Mouse (Mus musculus) liver, embryonic 15.5 days (tissue): Measurements from ENCODE around the gene Smarcc1. TPM values are rescaled to one million over a fixed set of nuclear protein-coding genes. Genes with fewer than 3 reads are reported as not detected.
"Not testable (repeated sequence)": the region's sequence is repeated elsewhere in the genome, so short reads cannot be mapped to it uniquely, and the experiment has no call there.

Experiments
- ATAC-seq: fragments of 200-750 bp; cut with Nextera tagmentation; 2 replicates; pipeline ENCODE4 v1.8.0; 2017; ENCODE audit warnings: moderate number of reproducible peaks, mild to moderate bottlenecking, moderate library complexity; ENCODE audit not compliant: insufficient read depth
- H3K27ac ChIP-seq: fragments of 300-500 bp; sonication (generic); replicated peaks from 2 replicates; pipeline ENCODE4 v1.5.1; 2015; ENCODE audit warnings: mild to moderate bottlenecking, inconsistent platforms
- H3K27me3 ChIP-seq: fragments of 300-500 bp; sonication (generic); 2 replicates; pipeline ENCODE4 v1.6.1; 2015; ENCODE audit warnings: mild to moderate bottlenecking, inconsistent platforms
- H3K36me3 ChIP-seq: fragments of 300-500 bp; sonication (generic); replicated peaks from 2 replicates; pipeline ENCODE4 v1.6.1; 2015; ENCODE audit warnings: moderate library complexity, mild to moderate bottlenecking, inconsistent platforms
- H3K4me1 ChIP-seq: fragments of 300-500 bp; sonication (generic); replicated peaks from 2 replicates; pipeline ENCODE4 v1.6.1; 2015; ENCODE audit warnings: inconsistent platforms
- H3K4me2 ChIP-seq: fragments of 300-500 bp; sonication (generic); 2 replicates; pipeline ENCODE4 v1.6.1; 2015; ENCODE audit warnings: moderate library complexity, mild to moderate bottlenecking, inconsistent platforms
- H3K4me3 ChIP-seq: fragments of 300-500 bp; sonication (generic); replicated peaks from 2 replicates; pipeline ENCODE4 v1.5.1; 2015; ENCODE audit warnings: mild to moderate bottlenecking, inconsistent platforms
- H3K9ac ChIP-seq: fragments of 300-500 bp; sonication (generic); 2 replicates; pipeline ENCODE4 v1.6.1; 2015; ENCODE audit warnings: moderate library complexity, mild to moderate bottlenecking, inconsistent platforms
- H3K9me3 ChIP-seq: fragments of 300-500 bp; sonication (generic); replicated peaks from 2 replicates; pipeline ENCODE4 v1.6.1; 2016; ENCODE audit warnings: inconsistent platforms
- WGBS: fragments of 180-500 bp; shearing (Covaris S2); methylation state at CpG from one replicate; pipeline ENCODE4 v1.1.7; 2015; ENCODE audit warnings: mixed read lengths; ENCODE audit not compliant: insufficient replicate concordance; 5-methylcytosine and 5-hydroxymethylcytosine counted together
- polyA plus RNA-seq: library from polyadenylated mRNA; unstranded; fragments of >200 nt; fragmentation: Nextera tagmentation; extraction: Ambion mirVana; gene quantifications from 2 replicates; pipeline ENCODE4 v1.2.1, GENCODE M21; 2015

Gene Smarcc1
- polyA plus RNA-seq, 1 experiment from 2014 or later = 30.9 TPM

- Histone ChIP-seq H3K4me3 (no peak overlapping the region), H3K27ac (no peak overlapping the region), H3K9me3 (no peaks in the 10 kb centered on the region), H3K27me3 (no peaks in the 10 kb centered on the region), H3K36me3 (peaks cover 51% of the 10 kb centered on the region), H3K9ac (no peak overlapping the region), H3K4me2 (no peak overlapping the region), H3K4me1 (peaks cover 12% of the 10 kb centered on the region)
- 76% methylated on average over 3 of the region's 3 CpGs for WGBS
- no peak for ATAC-seq
Observed at GRCm38 (mm10) chr9:110097791-110098190, 19.7 kb upstream of the Smarcc1 start.

- peaks cover 12% of the 10 kb centered on the region for H3K4me1 ChIP-seq
- ATAC-seq = peak; percentile 91
- peak overlapping the region; percentile 77 for H3K4me2 ChIP-seq
- H3K9me3 ChIP-seq = no peaks in the 10 kb centered on the region
- 3% methylated on average over 41 of the region's 41 CpGs for WGBS
- peaks cover 31% of the 10 kb centered on the region for H3K36me3 ChIP-seq
- peak overlapping the region; percentile 91 for H3K4me3 ChIP-seq
- H3K9ac ChIP-seq = peak overlapping the region; percentile 81
- H3K27me3 ChIP-seq = no peaks in the 10 kb centered on the region
- 0 out of 2 replicates have a peak overlapping the region, but pooled peaks have one; percentile 30 for H3K27ac ChIP-seq
Observed at GRCm38 (mm10) chr9:110100627-110101600, 16.6 kb upstream of the Smarcc1 start.

GRCm38 (mm10) chr9:110116353-110116976 is 1.0 kb upstream of the Smarcc1 start:
- Histone ChIP-seq H3K36me3 (peaks cover 16% of the 10 kb centered on the region), H3K9me3 (no peaks in the 10 kb centered on the region), H3K4me3 (peak overlapping the region; percentile 98), H3K4me2 (peak overlapping the region; percentile 87), H3K9ac (peak overlapping the region; percentile 93), H3K4me1 (peaks cover 23% of the 10 kb centered on the region), H3K27me3 (no peaks in the 10 kb centered on the region), H3K27ac (peak overlapping the region; percentile 96)
- ATAC-seq = no peak
- WGBS = 12% methylated on average over 10 of the region's 10 CpGs

- H3K4me2 ChIP-seq = peak within 1 kb of the TSS; percentile 87
- 0% methylated on average over 17 of the region's 17 CpGs for WGBS
- no peaks in the 10 kb centered on the region for H3K9me3 ChIP-seq
- ATAC-seq = no peak
- H3K4me1 ChIP-seq = peaks cover 23% of the 10 kb centered on the region
- H3K4me3 ChIP-seq = peak within 1 kb of the TSS; percentile 98
- H3K27me3 ChIP-seq = no peaks in the 10 kb centered on the region
- H3K9ac ChIP-seq = peak within 1 kb of the TSS; percentile 93
- peaks cover 7% of the 10 kb centered on the region; the same call in 1 of the 2 replicates for H3K36me3 ChIP-seq
- peak within 1 kb of the TSS; percentile 96 for H3K27ac ChIP-seq
Observed at GRCm38 (mm10) chr9:110117779-110118139, 251 bp downstream of the Smarcc1 start, which contains the start of gene Dhx30. Gene Dhx30, minus strand, starts transcription at chr9:110117830.

- peak overlapping the region; percentile 98 for H3K4me3 ChIP-seq
- peak overlapping the region; percentile 87 for H3K4me2 ChIP-seq
- no peak for ATAC-seq
- no peaks in the 10 kb centered on the region for H3K27me3 ChIP-seq
- H3K9ac ChIP-seq = peak overlapping the region; percentile 93
- H3K9me3 ChIP-seq = no peaks in the 10 kb centered on the region
- H3K4me1 ChIP-seq = peaks cover 23% of the 10 kb centered on the region
- H3K27ac ChIP-seq = peak overlapping the region; percentile 96
- peaks cover 2% of the 10 kb centered on the region; the same call in 1 of the 2 replicates for H3K36me3 ChIP-seq
- WGBS = 51% methylated on average over 1 of the region's 1 CpGs
Observed at GRCm38 (mm10) chr9:110118249-110118648, 741 bp downstream of the Smarcc1 start.

- Histone ChIP-seq H3K4me1 (peaks cover 20% of the 10 kb centered on the region), H3K4me3 (no peak overlapping the region), H3K9me3 (no peaks in the 10 kb centered on the region), H3K36me3 (no peaks in the 10 kb centered on the region), H3K4me2 (no peak overlapping the region), H3K27me3 (no peaks in the 10 kb centered on the region), H3K27ac (no peak overlapping the region), H3K9ac (no peak overlapping the region)
- WGBS = 76% methylated on average over 4 of the region's 4 CpGs
- no peak for ATAC-seq
Observed at GRCm38 (mm10) chr9:110121424-110121823, 3.9 kb downstream of the Smarcc1 start.

GRCm38 (mm10) chr9:110123322-110123721 is 5.8 kb downstream of the Smarcc1 start:
- no peak for ATAC-seq
- H3K9me3 ChIP-seq = no peaks in the 10 kb centered on the region
- no peak overlapping the region for H3K27ac ChIP-seq
- no peak overlapping the region for H3K4me2 ChIP-seq
- H3K9ac ChIP-seq = no peak overlapping the region
- 66% methylated on average over 2 of the region's 2 CpGs for WGBS
- H3K36me3 ChIP-seq = no peaks in the 10 kb centered on the region
- H3K27me3 ChIP-seq = no peaks in the 10 kb centered on the region
- H3K4me1 ChIP-seq = peaks cover 11% of the 10 kb centered on the region
- no peak overlapping the region for H3K4me3 ChIP-seq

GRCm38 (mm10) chr9:110124008-110124540 is 6.6 kb downstream of the Smarcc1 start:
- not testable (repeated sequence) for H3K27me3 ChIP-seq, H3K9ac ChIP-seq, H3K36me3 ChIP-seq, ATAC-seq, H3K4me3 ChIP-seq, H3K4me2 ChIP-seq, H3K4me1 ChIP-seq, H3K9me3 ChIP-seq, H3K27ac ChIP-seq
- 42% methylated on average over 2 of the region's 2 CpGs for WGBS

- 14% methylated on average over 10 of the region's 10 CpGs for WGBS
- Histone ChIP-seq H3K27me3 (no peaks in the 10 kb centered on the region), H3K9ac (peak overlapping the region; percentile 62), H3K27ac (peak overlapping the region; percentile 96), H3K36me3 (peaks cover 12% of the 10 kb centered on the region), H3K4me2 (peak overlapping the region; percentile 99), H3K4me3 (peak overlapping the region; percentile 81), H3K9me3 (no peaks in the 10 kb centered on the region), H3K4me1 (peaks cover 41% of the 10 kb centered on the region)
- ATAC-seq = peak; percentile 5; the same call in 1 of the 2 replicates
Observed at GRCm38 (mm10) chr9:110130896-110131524, 13.5 kb downstream of the Smarcc1 start.

- H3K4me3 ChIP-seq = peak overlapping the region; percentile 81
- H3K27me3 ChIP-seq = no peaks in the 10 kb centered on the region
- peak overlapping the region; percentile 96 for H3K27ac ChIP-seq
- peak; percentile 93 for ATAC-seq
- H3K9me3 ChIP-seq = no peaks in the 10 kb centered on the region
- H3K4me1 ChIP-seq = peaks cover 41% of the 10 kb centered on the region
- peaks cover 18% of the 10 kb centered on the region for H3K36me3 ChIP-seq
- H3K9ac ChIP-seq = peak overlapping the region; percentile 80
- under 1% methylated on average over 64 of the region's 64 CpGs for WGBS
- peak overlapping the region; percentile 99 for H3K4me2 ChIP-seq
Observed at GRCm38 (mm10) chr9:110131525-110132197, 14.2 kb downstream of the Smarcc1 start.
